Mouse (Mus musculus) intestine, embryonic 14.5 days (tissue): ENCODE measurements around the gene Plac8. TPM values are rescaled to one million over a fixed set of nuclear protein-coding genes. Genes with fewer than 3 reads are reported as not detected.

Experiments
- ATAC-seq: fragments of 200-750 bp; cut with Nextera tagmentation; replicated peaks from 2 replicates; pipeline ENCODE4 v1.8.0; 2017; ENCODE audit warnings: low read depth, moderate number of reproducible peaks, moderate TSS enrichment, moderate library complexity; ENCODE audit not compliant: low FRiP score, low TSS enrichment
- DNase-seq: peaks from one replicate; pipeline ENCODE4 v3.0.0-alpha.2; 2018; ENCODE audit warnings: low spot score
- H3K27ac ChIP-seq: fragments of 300-500 bp; sonication (generic); 2 replicates; pipeline ENCODE4 v1.5.1; 2014; ENCODE audit warnings: low read depth, mild to moderate bottlenecking, control low read depth
- H3K27me3 ChIP-seq: fragments of 300-500 bp; sonication (generic); replicated peaks from 2 replicates; pipeline ENCODE4 v1.6.1; 2014; ENCODE audit warnings: low read length, control low read depth; ENCODE audit not compliant: control insufficient read depth, insufficient read depth
- H3K36me3 ChIP-seq: fragments of 300-500 bp; sonication (generic); 2 replicates; pipeline ENCODE4 v1.6.1; 2014; ENCODE audit warnings: low read length, control low read depth; ENCODE audit not compliant: control insufficient read depth, insufficient read depth
- H3K4me1 ChIP-seq: fragments of 300-500 bp; sonication (generic); replicated peaks from 2 replicates; pipeline ENCODE4 v1.6.1; 2014; ENCODE audit warnings: low read length, control low read depth, mixed read lengths; ENCODE audit not compliant: control insufficient read depth, insufficient read depth
- H3K4me2 ChIP-seq: fragments of 300-500 bp; sonication (generic); 2 replicates; pipeline ENCODE4 v1.6.1; 2014; ENCODE audit warnings: low read length
- H3K4me3 ChIP-seq: fragments of 300-500 bp; sonication (generic); 2 replicates; pipeline ENCODE4 v1.5.1; 2014; ENCODE audit warnings: low read depth, low read length, control low read depth, mixed read lengths
- H3K9ac ChIP-seq: fragments of 300-500 bp; sonication (generic); 2 replicates; pipeline ENCODE4 v1.6.1; 2014; ENCODE audit warnings: mild to moderate bottlenecking, low read length
- H3K9me3 ChIP-seq: fragments of 300-500 bp; sonication (generic); 2 replicates; pipeline ENCODE4 v1.6.1; 2016; ENCODE audit warnings: low read length, control low read depth; ENCODE audit not compliant: control insufficient read depth
- WGBS: fragments of 180-500 bp; shearing (Covaris S2); extraction: QIAGEN DNeasy Blood & Tissue Kit; methylation state at CpG from one replicate; pipeline ENCODE4 v1.1.7; 2014; 5-methylcytosine and 5-hydroxymethylcytosine counted together
- polyA plus RNA-seq: library from polyadenylated mRNA; unstranded; fragments of >200 nt; fragmentation: Nextera tagmentation; extraction: Ambion mirVana; gene quantifications from 2 replicates; pipeline ENCODE4 v1.2.1, GENCODE M21; 2014

The Plac8 gene
- 256 and 280 TPM in 2 replicates for polyA plus RNA-seq

DNA sequence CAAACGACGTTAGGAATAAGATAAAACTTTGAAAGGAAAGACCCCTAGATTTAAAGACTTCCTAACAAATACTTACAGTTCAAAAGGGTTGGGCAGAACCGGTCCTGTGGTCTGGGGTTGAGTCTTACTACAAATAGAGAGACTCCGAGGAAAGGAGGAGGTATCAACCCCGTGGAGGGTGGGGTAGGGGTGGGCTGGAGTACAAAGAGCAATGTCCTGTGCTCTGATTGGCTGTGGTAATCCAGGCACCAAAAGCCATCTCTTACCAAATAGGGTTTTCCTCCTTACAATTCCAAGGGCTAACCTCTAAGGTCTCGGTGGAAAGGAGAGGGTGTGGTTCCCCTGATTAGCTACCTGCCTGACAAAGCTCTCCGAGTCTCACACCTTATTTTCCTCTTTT is at the start of gene Plac8:
TSS of gene Plac8 (minus strand) at position 177 of the 400 bp plus-strand sequence.
- ATAC-seq, result peak; percentile 87

GRCm38 (mm10) chr5:100620952-100621351 is 48.9 kb upstream of the Plac8 start:
- no peak for ATAC-seq
- Histone ChIP-seq H3K27ac (no peak overlapping the region), H3K4me1 (no peaks in the 10 kb centered on the region), H3K9ac (no peak overlapping the region), H3K4me3 (no peak overlapping the region), H3K27me3 (no peaks in the 10 kb centered on the region), H3K36me3 (no peaks in the 10 kb centered on the region), H3K4me2 (no peak overlapping the region), H3K9me3 (no peaks in the 10 kb centered on the region)
- WGBS, result 71% methylated on average over 9 of the region's 9 CpGs
- DNase-seq, result no peak

More for the DNA sequence above, at the start of gene Plac8:
- H3K9ac ChIP-seq, result peak within 1 kb of the TSS; percentile 21
- H3K4me3 ChIP-seq, result peak within 1 kb of the TSS; percentile 34
- H3K9me3 ChIP-seq, result no peaks in the 10 kb centered on the region
- no peaks in the 10 kb centered on the region for H3K27me3 ChIP-seq
- H3K27ac ChIP-seq, result peak within 1 kb of the TSS; percentile 66
- peak; percentile 59 for DNase-seq
- H3K4me1 ChIP-seq, result peaks cover 5% of the 10 kb centered on the region
- WGBS, result 32% methylated on average over 7 of the region's 7 CpGs
- peak within 1 kb of the TSS; percentile 49 for H3K4me2 ChIP-seq
- H3K36me3 ChIP-seq, result no peaks in the 10 kb centered on the region

- ATAC-seq (no peak), DNase-seq (no peak)
- H3K9ac ChIP-seq, result no peak overlapping the region
- no peak overlapping the region for H3K4me3 ChIP-seq
- no peak overlapping the region for H3K4me2 ChIP-seq
- H3K9me3 ChIP-seq, result no peaks in the 10 kb centered on the region
- no peaks in the 10 kb centered on the region for H3K4me1 ChIP-seq
- no peak overlapping the region for H3K27ac ChIP-seq
- no peaks in the 10 kb centered on the region for H3K36me3 ChIP-seq
- H3K27me3 ChIP-seq, result no peaks in the 10 kb centered on the region
- 88% methylated on average over 15 of the region's 15 CpGs for WGBS
Measured at GRCm38 (mm10) chr5:100619586-100620275, 47.7 kb upstream of the Plac8 start.

- 85% methylated on average over 17 of the region's 17 CpGs for WGBS
- Histone ChIP-seq H3K4me3 (no peak overlapping the region), H3K9ac (no peak overlapping the region), H3K27me3 (no peaks in the 10 kb centered on the region), H3K4me1 (no peaks in the 10 kb centered on the region), H3K4me2 (no peak overlapping the region), H3K27ac (no peak overlapping the region), H3K9me3 (no peaks in the 10 kb centered on the region), H3K36me3 (no peaks in the 10 kb centered on the region)
- DNase-seq (no peak), ATAC-seq (no peak)
Measured at GRCm38 (mm10) chr5:100613896-100614768, 42.1 kb upstream of the Plac8 start.

GRCm38 (mm10) chr5:100607868-100608267 is 35.8 kb upstream of the Plac8 start:
- no peaks in the 10 kb centered on the region for H3K9me3 ChIP-seq
- no peak for ATAC-seq
- no peaks in the 10 kb centered on the region for H3K27me3 ChIP-seq
- H3K4me1 ChIP-seq, result peaks cover 18% of the 10 kb centered on the region
- DNase-seq, result no peak
- no peaks in the 10 kb centered on the region for H3K36me3 ChIP-seq
- peak overlapping the region; percentile 91 for H3K27ac ChIP-seq
- no peak overlapping the region for H3K4me2 ChIP-seq
- H3K4me3 ChIP-seq, result no peak overlapping the region
- H3K9ac ChIP-seq, result no peak overlapping the region
- WGBS, result 90% methylated on average over 9 of the region's 9 CpGs

GRCm38 (mm10) chr5:100607090-100607762 is 35.2 kb upstream of the Plac8 start:
- peak overlapping the region; percentile 91 for H3K27ac ChIP-seq
- H3K4me3 ChIP-seq, result no peak overlapping the region
- ATAC-seq (peak; percentile 66; the same call in 1 of the 2 replicates), DNase-seq (no peak)
- peaks cover 18% of the 10 kb centered on the region for H3K4me1 ChIP-seq
- no peak overlapping the region for H3K9ac ChIP-seq
- H3K36me3 ChIP-seq, result no peaks in the 10 kb centered on the region
- H3K9me3 ChIP-seq, result no peaks in the 10 kb centered on the region
- 53% methylated on average over 4 of the region's 4 CpGs for WGBS
- H3K4me2 ChIP-seq, result no peak overlapping the region
- no peaks in the 10 kb centered on the region for H3K27me3 ChIP-seq

- Histone ChIP-seq H3K9ac (no peak overlapping the region), H3K4me1 (peaks cover 18% of the 10 kb centered on the region), H3K36me3 (no peaks in the 10 kb centered on the region), H3K27me3 (no peaks in the 10 kb centered on the region), H3K9me3 (no peaks in the 10 kb centered on the region), H3K4me3 (no peak overlapping the region), H3K4me2 (peak overlapping the region; percentile 38), H3K27ac (peak overlapping the region; percentile 91)
- peak; percentile 61 for DNase-seq
- ATAC-seq, result peak; percentile 59
- WGBS, result 13% methylated on average over 9 of the region's 9 CpGs
Measured at GRCm38 (mm10) chr5:100605828-100606229, 33.8 kb upstream of the Plac8 start.

- Histone ChIP-seq H3K27me3 (no peaks in the 10 kb centered on the region), H3K4me1 (peaks cover 18% of the 10 kb centered on the region), H3K4me3 (no peak overlapping the region), H3K4me2 (no peak overlapping the region), H3K27ac (no peak overlapping the region), H3K9me3 (no peaks in the 10 kb centered on the region), H3K9ac (no peak overlapping the region), H3K36me3 (no peaks in the 10 kb centered on the region)
- 40% methylated on average over 4 of the region's 4 CpGs for WGBS
- no peak for ATAC-seq
- DNase-seq, result no peak
Measured at GRCm38 (mm10) chr5:100604061-100604460, 32.0 kb upstream of the Plac8 start.
